23 mouse cellular contexts compared by ENCODE assay signal in genomic region chr3:100890406-100890805, GRCm38 (mm10).
"Had no signal": no experiment of that assay in that cellular context is flagged by ENCODE, and none has a peak within 500 bp of the region (broad histone marks: within the 10 kb centered on the region; RNA-seq: fewer than 3 reads in every experiment).

No protein-coding gene starts in this region.

- H3K27ac ChIP-seq: heart, adult 2 months; heart, embryonic 13.5 days; heart, embryonic 15.5 days; hindbrain, embryonic 10.5 days; hindbrain, embryonic 12.5 days; hindbrain, embryonic 14.5 days; intestine, embryonic 15.5 days; limb, embryonic 10.5 days; limb, embryonic 12.5 days; liver, embryonic 13.5 days had no signal

- H3K4me3 ChIP-seq: heart, adult 2 months; heart, embryonic 13.5 days; heart, embryonic 15.5 days; hindbrain, embryonic 10.5 days; hindbrain, embryonic 12.5 days; intestine, embryonic 15.5 days; limb, embryonic 10.5 days; limb, embryonic 12.5 days; liver, embryonic 13.5 days had no signal

- ATAC-seq: forebrain, postnatal 0 days; hindbrain, embryonic 16.5 days; inflammation-experienced regulatory T-cells, adult 6 months; intestine, embryonic 15.5 days; intestine, postnatal 0 days had no signal

- H3K36me3 ChIP-seq: heart, embryonic 13.5 days; heart, embryonic 15.5 days; hindbrain, embryonic 10.5 days; hindbrain, embryonic 12.5 days; intestine, embryonic 15.5 days; limb, embryonic 10.5 days; limb, embryonic 12.5 days; liver, embryonic 13.5 days had no signal

- DNase-seq: forebrain, postnatal 0 days; gastrocnemius, postnatal 14 days; gastrocnemius, postnatal 36 days; heart, adult 2 months; heart, postnatal 4 days; kidney, adult 18-20 months; kidney, adult 8-10 months; kidney, postnatal 10 days; kidney, postnatal 25 days; layer of hippocampus, adult 9-11 months; liver; liver, embryonic 13.5 days had no signal
